Mouse (Mus musculus): Measurements from ENCODE around the gene Dennd1b.

- TF ChIP-seq CTCF (IDR thresholded peaks at IDR 0.05; ENCODE audit: low read depth, low read length) (no peak), TAL1 (conservative IDR thresholded peaks at IDR 0.05; ENCODE audit: low read depth, low read length) (no peak), GATA1 (IDR thresholded peaks at IDR 0.05; ENCODE audit: borderline replicate concordance, low read length) (no peak)
Measured at GRCm38 (mm10) chr1:139215311-139215710, 252.1 kb downstream of the Dennd1b start.

Measured in G1E (cell line).